Mouse (Mus musculus): ENCODE results near the gene Nedd4. TPM values are rescaled to one million over a fixed set of nuclear protein-coding genes. Genes with fewer than 3 reads are reported as not detected.
A peak's percentile ranks its signal among the peaks of the same experiment; 100 is the strongest.

Gene Nedd4
- polyA plus RNA-seq, 1 experiment from 2014 or later: 142 TPM

GRCm38 (mm10) chr9:72678771-72679170 lies 16.6 kb downstream of the Nedd4 start:
- H3K4me3 ChIP-seq (ENCODE audit: low read depth, low read length): no peak overlapping the region
- H3K27ac ChIP-seq (ENCODE audit: low read depth, low read length): no peak overlapping the region
- peaks cover 62% of the 10 kb centered on the region for H3K36me3 ChIP-seq (ENCODE audit: control insufficient read depth, insufficient read depth)
- H3K27me3 ChIP-seq (replicated peaks; ENCODE audit: control insufficient read depth, insufficient read depth, low read length): no peaks in the 10 kb centered on the region
- H3K4me1 ChIP-seq (replicated peaks; ENCODE audit: control insufficient read depth, insufficient read depth, low read length): no peaks in the 10 kb centered on the region
- H3K9ac ChIP-seq (ENCODE audit: low read depth, low read length): no peak overlapping the region
- 65% methylated on average over 4 of the region's 4 CpGs for WGBS
- no peak overlapping the region for H3K4me2 ChIP-seq (replicated peaks; ENCODE audit: low read depth)
- no peaks in the 10 kb centered on the region for H3K9me3 ChIP-seq (ENCODE audit: control insufficient read depth)
- no peak for ATAC-seq
- TF ChIP-seq CTCF (IDR thresholded peaks at IDR 0.05; ENCODE audit: low read depth): no peak

DNA sequence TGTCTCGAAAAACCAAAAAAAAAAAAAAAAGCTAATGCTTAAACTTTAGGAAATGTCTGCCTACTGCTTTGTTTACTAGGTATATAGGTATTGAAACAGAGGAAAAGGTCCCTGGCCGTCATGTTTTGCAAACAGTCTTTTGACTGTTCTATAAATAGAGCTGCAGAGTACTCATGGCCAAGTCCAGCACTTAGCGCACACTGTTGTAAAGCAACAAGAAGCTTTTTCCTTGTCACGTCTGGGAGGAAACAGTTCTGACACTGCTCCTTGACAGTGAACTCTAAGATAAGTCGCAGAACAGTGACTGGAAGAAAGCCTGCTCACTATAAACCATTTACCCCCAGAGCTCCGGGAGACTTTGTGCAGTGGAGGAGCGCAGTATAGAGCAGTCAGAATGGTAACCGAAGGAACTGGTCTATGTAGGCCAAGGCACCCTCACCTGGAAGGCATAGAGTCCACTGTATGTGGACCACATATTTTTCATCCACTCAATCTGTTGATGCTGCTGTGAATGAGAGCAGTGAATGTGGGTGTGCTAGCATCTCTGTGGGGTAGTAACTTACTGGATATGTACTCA lies 19.6 kb downstream of the Nedd4 start:
- Histone ChIP-seq H3K4me3 (ENCODE audit: low read depth, low read length) (no peak overlapping the region), H3K4me2 (replicated peaks; ENCODE audit: low read depth) (no peak overlapping the region), H3K4me1 (replicated peaks; ENCODE audit: control insufficient read depth, insufficient read depth, low read length) (no peaks in the 10 kb centered on the region), H3K9me3 (ENCODE audit: control insufficient read depth) (no peaks in the 10 kb centered on the region), H3K27ac (ENCODE audit: low read depth, low read length) (no peak overlapping the region; the same call in 1 of the 2 replicates), H3K9ac (ENCODE audit: low read depth, low read length) (no peak overlapping the region), H3K27me3 (replicated peaks; ENCODE audit: control insufficient read depth, insufficient read depth, low read length) (no peaks in the 10 kb centered on the region), H3K36me3 (ENCODE audit: control insufficient read depth, insufficient read depth) (peaks cover 50% of the 10 kb centered on the region)
- no peak for TF ChIP-seq CTCF (IDR thresholded peaks at IDR 0.05; ENCODE audit: low read depth)
- no peak; the same call in 1 of the 2 replicates for ATAC-seq
- WGBS: 64% methylated on average over 8 of the region's 8 CpGs

GRCm38 (mm10) chr9:72683268-72683667 lies 21.1 kb downstream of the Nedd4 start:
- H3K4me1 ChIP-seq (replicated peaks; ENCODE audit: control insufficient read depth, insufficient read depth, low read length): no peaks in the 10 kb centered on the region
- H3K4me3 ChIP-seq (ENCODE audit: low read depth, low read length): no peak overlapping the region
- peaks cover 55% of the 10 kb centered on the region for H3K36me3 ChIP-seq (ENCODE audit: control insufficient read depth, insufficient read depth)
- H3K4me2 ChIP-seq (replicated peaks; ENCODE audit: low read depth): no peak overlapping the region
- no peaks in the 10 kb centered on the region for H3K9me3 ChIP-seq (ENCODE audit: control insufficient read depth)
- no peak for ATAC-seq
- no peak for TF ChIP-seq CTCF (IDR thresholded peaks at IDR 0.05; ENCODE audit: low read depth)
- H3K27me3 ChIP-seq (replicated peaks; ENCODE audit: control insufficient read depth, insufficient read depth, low read length): no peaks in the 10 kb centered on the region
- H3K9ac ChIP-seq (ENCODE audit: low read depth, low read length): no peak overlapping the region
- no peak overlapping the region for H3K27ac ChIP-seq (ENCODE audit: low read depth, low read length)
- 77% methylated on average over 1 of the region's 1 CpGs for WGBS

DNA sequence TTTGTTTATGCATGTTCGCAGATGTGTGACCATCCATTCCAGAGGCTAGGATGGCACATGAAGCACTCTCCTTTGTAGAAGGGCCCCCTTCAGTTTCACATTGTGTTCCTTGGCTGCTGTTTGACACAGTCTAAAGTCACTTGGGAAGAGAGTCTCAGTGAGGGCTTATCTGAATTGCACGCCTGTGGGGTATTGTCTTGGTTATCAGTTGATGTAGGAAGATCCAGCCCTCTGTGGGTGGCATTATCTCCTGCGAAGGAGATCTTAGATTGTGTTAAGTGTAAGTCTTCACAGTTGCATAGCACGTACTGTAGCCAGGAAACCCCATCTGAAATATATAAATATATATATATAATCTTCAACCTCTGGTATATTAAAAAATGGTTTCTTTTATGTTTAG lies 23.1 kb downstream of the Nedd4 start:
- H3K27ac ChIP-seq (ENCODE audit: low read depth, low read length): no peak overlapping the region
- H3K4me2 ChIP-seq (replicated peaks; ENCODE audit: low read depth): no peak overlapping the region
- H3K4me3 ChIP-seq (ENCODE audit: low read depth, low read length): no peak overlapping the region
- no peak overlapping the region for H3K9ac ChIP-seq (ENCODE audit: low read depth, low read length)
- 79% methylated on average over 4 of the region's 4 CpGs for WGBS
- H3K27me3 ChIP-seq (replicated peaks; ENCODE audit: control insufficient read depth, insufficient read depth, low read length): no peaks in the 10 kb centered on the region
- no peak for TF ChIP-seq CTCF (IDR thresholded peaks at IDR 0.05; ENCODE audit: low read depth)
- no peak for ATAC-seq
- peaks cover 67% of the 10 kb centered on the region for H3K36me3 ChIP-seq (ENCODE audit: control insufficient read depth, insufficient read depth)
- no peaks in the 10 kb centered on the region for H3K9me3 ChIP-seq (ENCODE audit: control insufficient read depth)
- peaks cover 2% of the 10 kb centered on the region; the same call in 1 of the 2 replicates for H3K4me1 ChIP-seq (replicated peaks; ENCODE audit: control insufficient read depth, insufficient read depth, low read length)

- Histone ChIP-seq H3K4me2 (replicated peaks; ENCODE audit: low read depth) (no peak overlapping the region), H3K9me3 (ENCODE audit: control insufficient read depth) (no peaks in the 10 kb centered on the region), H3K27ac (ENCODE audit: low read depth, low read length) (no peak overlapping the region), H3K36me3 (ENCODE audit: control insufficient read depth, insufficient read depth) (peaks cover 75% of the 10 kb centered on the region), H3K4me1 (replicated peaks; ENCODE audit: control insufficient read depth, insufficient read depth, low read length) (peaks cover 2% of the 10 kb centered on the region; the same call in 1 of the 2 replicates), H3K9ac (ENCODE audit: low read depth, low read length) (no peak overlapping the region), H3K4me3 (ENCODE audit: low read depth, low read length) (no peak overlapping the region), H3K27me3 (replicated peaks; ENCODE audit: control insufficient read depth, insufficient read depth, low read length) (no peaks in the 10 kb centered on the region)
- 72% methylated on average over 4 of the region's 4 CpGs for WGBS
- ATAC-seq: no peak
- no peak for TF ChIP-seq CTCF (IDR thresholded peaks at IDR 0.05; ENCODE audit: low read depth)
Observed at GRCm38 (mm10) chr9:72686506-72686905, 24.4 kb downstream of the Nedd4 start.

DNA sequence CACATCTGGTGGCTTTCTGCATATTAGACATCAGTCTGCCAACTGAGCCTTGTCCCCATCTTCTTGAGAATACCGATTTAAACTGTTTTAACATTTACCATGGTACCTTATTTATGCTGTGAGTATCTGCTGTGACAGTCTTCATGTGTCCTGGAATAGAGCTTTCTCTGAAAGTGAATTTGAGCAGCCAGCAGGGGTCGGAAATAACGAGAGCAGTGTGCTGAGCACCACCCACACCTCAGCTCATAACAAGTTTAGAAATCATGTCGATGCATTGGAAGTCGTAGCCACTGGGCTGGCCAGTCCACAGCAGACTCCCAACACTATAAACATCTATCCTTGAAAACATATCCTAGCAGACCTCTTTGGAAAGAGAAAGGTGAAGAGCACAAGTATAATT lies 27.4 kb downstream of the Nedd4 start:
- no peak for ATAC-seq
- H3K27me3 ChIP-seq (replicated peaks; ENCODE audit: control insufficient read depth, insufficient read depth, low read length): no peaks in the 10 kb centered on the region
- WGBS: 54% methylated on average over 5 of the region's 5 CpGs
- no peak overlapping the region for H3K9ac ChIP-seq (ENCODE audit: low read depth, low read length)
- peaks cover 74% of the 10 kb centered on the region for H3K36me3 ChIP-seq (ENCODE audit: control insufficient read depth, insufficient read depth)
- no peak overlapping the region for H3K4me3 ChIP-seq (ENCODE audit: low read depth, low read length)
- no peak overlapping the region; the same call in 1 of the 2 replicates for H3K27ac ChIP-seq (ENCODE audit: low read depth, low read length)
- H3K4me1 ChIP-seq (replicated peaks; ENCODE audit: control insufficient read depth, insufficient read depth, low read length): peaks cover 2% of the 10 kb centered on the region; the same call in 1 of the 2 replicates
- H3K4me2 ChIP-seq (replicated peaks; ENCODE audit: low read depth): no peak overlapping the region
- TF ChIP-seq CTCF (IDR thresholded peaks at IDR 0.05; ENCODE audit: low read depth): peak; percentile 32
- H3K9me3 ChIP-seq (ENCODE audit: control insufficient read depth): no peaks in the 10 kb centered on the region
